Mouse (Mus musculus) liver, embryonic 16.5 days (tissue): ENCODE measurements around the gene Rnd2. TPM values are rescaled to one million over a fixed set of nuclear protein-coding genes. Genes with fewer than 3 reads are reported as not detected.
A peak's percentile ranks its signal among the peaks of the same experiment; 100 is the strongest.
"Not testable (repeated sequence)": the region's sequence is repeated elsewhere in the genome, so short reads cannot be mapped to it uniquely, and the experiment has no call there.

ENCODE experiments used
- ATAC-seq: fragments of 200-750 bp; cut with Nextera tagmentation; 2 replicates; pipeline ENCODE4 v1.8.0; 2017; ENCODE audit warnings: low read depth, mild to moderate bottlenecking, moderate number of reproducible peaks, moderate library complexity
- H3K27ac ChIP-seq: fragments of 300-500 bp; sonication (generic); 2 replicates; pipeline ENCODE4 v1.5.1; 2014; ENCODE audit warnings: mild to moderate bottlenecking, low read length
- H3K27me3 ChIP-seq: fragments of 300-500 bp; sonication (generic); 2 replicates; pipeline ENCODE4 v1.6.1; 2014; ENCODE audit warnings: low read depth, low read length, mixed read lengths; ENCODE audit not compliant: control insufficient read depth, insufficient read depth
- H3K36me3 ChIP-seq: fragments of 300-500 bp; sonication (generic); 2 replicates; pipeline ENCODE4 v1.6.1; 2014; ENCODE audit warnings: mild to moderate bottlenecking; ENCODE audit not compliant: control insufficient read depth, insufficient read depth
- H3K4me1 ChIP-seq: fragments of 300-500 bp; sonication (generic); 2 replicates; pipeline ENCODE4 v1.6.1; 2014; ENCODE audit warnings: low read depth, low read length, mixed read lengths; ENCODE audit not compliant: control insufficient read depth
- H3K4me2 ChIP-seq: fragments of 300-500 bp; sonication (generic); 2 replicates; pipeline ENCODE4 v1.6.1; 2014; ENCODE audit warnings: low read depth, low read length, mixed read lengths
- H3K4me3 ChIP-seq: fragments of 300-500 bp; sonication (generic); 2 replicates; pipeline ENCODE4 v1.5.1; 2014; ENCODE audit warnings: low read depth, mild to moderate bottlenecking, low read length
- H3K9ac ChIP-seq: fragments of 300-500 bp; sonication (generic); 2 replicates; pipeline ENCODE4 v1.6.1; 2014; ENCODE audit warnings: low read depth, low read length
- H3K9me3 ChIP-seq: fragments of 300-500 bp; sonication (generic); replicated peaks from 2 replicates; pipeline ENCODE4 v1.6.1; 2016; ENCODE audit warnings: low read length; ENCODE audit not compliant: control insufficient read depth
- WGBS: fragments of 180-500 bp; shearing (Covaris S2); extraction: QIAGEN DNeasy Blood & Tissue Kit; methylation state at CpG from one replicate; pipeline ENCODE4 v1.1.7; 2014; ENCODE audit not compliant: insufficient replicate concordance; 5-methylcytosine and 5-hydroxymethylcytosine counted together
- polyA plus RNA-seq: library from polyadenylated mRNA; unstranded; fragments of >200 nt; fragmentation: Nextera tagmentation; extraction: Ambion mirVana; gene quantifications from 2 replicates; pipeline ENCODE4 v1.2.1, GENCODE M21; 2015

The Rnd2 gene
- polyA plus RNA-seq, 1 experiment from 2014 or later, result 1.7 TPM

GRCm38 (mm10) chr11:101470206-101470605, 5.4 kb downstream of the Rnd2 start:
- peaks cover 41% of the 10 kb centered on the region for H3K27me3 ChIP-seq

GRCm38 (mm10) chr11:101471926-101472325, 7.1 kb downstream of the Rnd2 start:
- H3K27me3 ChIP-seq, result peaks cover 27% of the 10 kb centered on the region
- ATAC-seq, result no peak
- 58% methylated on average over 3 of the region's 3 CpGs for WGBS

More at GRCm38 (mm10) chr11:101470206-101470605, 5.4 kb downstream of the Rnd2 start:
- Histone ChIP-seq H3K9me3 (no peaks in the 10 kb centered on the region), H3K27ac (no peak overlapping the region), H3K4me1 (peaks cover 28% of the 10 kb centered on the region), H3K36me3 (no peaks in the 10 kb centered on the region), H3K9ac (no peak overlapping the region), H3K4me2 (no peak overlapping the region), H3K4me3 (no peak overlapping the region)
- WGBS, result 77% methylated on average over 7 of the region's 7 CpGs
- ATAC-seq, result no peak

GRCm38 (mm10) chr11:101472336-101472735, 7.5 kb downstream of the Rnd2 start:
- Histone ChIP-seq H3K9ac (no peak overlapping the region), H3K27me3 (peaks cover 23% of the 10 kb centered on the region), H3K4me2 (no peak overlapping the region), H3K4me3 (no peak overlapping the region), H3K36me3 (no peaks in the 10 kb centered on the region), H3K9me3 (no peaks in the 10 kb centered on the region), H3K27ac (no peak overlapping the region), H3K4me1 (peaks cover 11% of the 10 kb centered on the region)
- no peak for ATAC-seq
- 57% methylated on average over 7 of the region's 7 CpGs for WGBS

More at GRCm38 (mm10) chr11:101471926-101472325, 7.1 kb downstream of the Rnd2 start:
- Histone ChIP-seq H3K36me3 (no peaks in the 10 kb centered on the region), H3K9me3 (no peaks in the 10 kb centered on the region), H3K4me2 (no peak overlapping the region), H3K9ac (no peak overlapping the region), H3K4me3 (no peak overlapping the region), H3K4me1 (peaks cover 13% of the 10 kb centered on the region), H3K27ac (no peak overlapping the region)

DNA sequence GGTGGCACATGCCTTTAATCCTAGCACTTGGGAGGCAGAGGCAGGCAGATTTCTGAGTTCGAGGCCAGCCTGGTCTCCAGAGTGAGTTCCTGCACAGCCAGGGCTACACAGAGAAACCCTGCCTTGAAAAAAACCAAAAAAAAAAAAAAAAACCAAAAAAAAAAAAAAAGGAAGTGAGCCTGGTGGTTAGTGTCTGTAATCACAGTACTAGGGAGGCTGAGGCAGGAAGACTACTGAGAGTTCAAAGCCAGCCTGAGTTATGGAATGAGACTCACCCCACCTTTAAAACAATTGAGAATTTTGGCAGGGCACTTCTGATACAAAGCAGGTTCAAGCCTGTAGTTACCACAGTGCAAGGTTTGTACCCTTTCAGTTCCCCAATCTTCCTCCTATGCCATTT, 8.9 kb downstream of the Rnd2 start:
- H3K4me3 ChIP-seq, H3K9me3 ChIP-seq, H3K36me3 ChIP-seq, H3K9ac ChIP-seq, H3K27ac ChIP-seq, ATAC-seq, H3K4me1 ChIP-seq, H3K4me2 ChIP-seq, H3K27me3 ChIP-seq: not testable (repeated sequence)
- WGBS, result 47% methylated on average over 1 of the region's 1 CpGs

DNA sequence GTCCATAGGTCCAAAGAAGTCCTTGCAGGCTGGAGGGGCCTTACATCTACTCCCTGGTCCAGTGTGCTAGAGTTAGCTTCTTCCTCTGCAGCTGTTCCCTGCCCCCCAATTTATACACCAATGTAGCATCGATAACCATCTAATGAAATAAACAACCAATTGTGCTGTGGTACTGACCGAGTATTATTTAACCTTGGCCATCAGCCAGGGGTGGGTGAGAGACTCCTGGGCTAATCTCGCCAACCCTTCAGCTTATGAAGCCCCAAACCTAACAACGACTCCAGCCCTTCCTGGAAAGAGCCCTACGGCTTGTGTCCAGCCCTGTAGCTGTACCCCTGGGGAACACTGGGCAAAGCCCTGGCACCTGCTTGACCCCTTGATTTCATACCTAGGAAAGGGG, 9.5 kb downstream of the Rnd2 start:
- Histone ChIP-seq H3K4me1 (no peaks in the 10 kb centered on the region), H3K4me3 (no peak overlapping the region), H3K9me3 (no peaks in the 10 kb centered on the region), H3K27ac (no peak overlapping the region), H3K27me3 (peaks cover 4% of the 10 kb centered on the region; the same call in 1 of the 2 replicates), H3K9ac (no peak overlapping the region), H3K4me2 (no peak overlapping the region), H3K36me3 (no peaks in the 10 kb centered on the region)
- ATAC-seq, result no peak
- 64% methylated on average over 5 of the region's 5 CpGs for WGBS

DNA sequence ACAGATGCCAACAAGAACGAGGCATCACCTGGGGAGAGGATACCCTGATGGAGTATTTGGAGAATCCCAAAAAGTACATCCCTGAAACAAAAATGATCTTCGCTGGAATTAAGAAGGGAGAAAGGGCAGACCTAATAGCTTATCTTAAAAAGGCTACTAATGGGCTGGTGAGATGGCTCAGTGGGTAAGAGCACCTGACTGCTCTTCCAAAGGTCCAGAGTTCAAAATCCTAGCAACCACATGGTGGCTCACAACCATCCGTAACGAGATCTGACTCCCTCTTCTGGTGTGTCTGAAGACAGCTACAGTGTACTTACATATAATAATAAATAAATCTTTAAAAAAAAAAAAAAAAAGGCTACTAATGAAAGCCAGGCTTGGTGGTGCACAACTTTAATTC, 11.6 kb downstream of the Rnd2 start:
- WGBS, result 71% methylated on average over 4 of the region's 4 CpGs
- not testable (repeated sequence) for H3K9me3 ChIP-seq, H3K9ac ChIP-seq, ATAC-seq, H3K4me3 ChIP-seq, H3K4me2 ChIP-seq, H3K27me3 ChIP-seq, H3K36me3 ChIP-seq, H3K4me1 ChIP-seq, H3K27ac ChIP-seq

DNA sequence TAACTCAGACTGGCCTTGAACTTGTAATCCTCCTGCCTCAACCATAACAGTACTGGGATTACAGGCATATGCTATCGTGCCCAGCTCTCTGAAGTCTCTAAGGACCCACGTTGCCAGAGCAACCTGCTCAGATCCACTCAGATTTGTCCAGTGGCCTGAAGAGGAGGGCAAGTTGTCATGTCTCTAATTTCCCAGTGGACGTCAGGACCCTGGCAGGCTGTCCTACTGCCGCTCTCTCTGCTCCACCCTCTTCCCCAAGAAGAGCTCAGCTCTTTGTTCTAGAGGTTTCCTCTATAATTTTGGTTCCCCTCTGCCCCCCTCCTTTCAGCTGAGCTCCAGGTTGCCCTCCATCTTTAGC, 12.4 kb downstream of the Rnd2 start:
- no peak overlapping the region for H3K4me2 ChIP-seq
- H3K36me3 ChIP-seq, result no peaks in the 10 kb centered on the region
- H3K27ac ChIP-seq, result no peak overlapping the region
- no peaks in the 10 kb centered on the region for H3K9me3 ChIP-seq
- ATAC-seq, result no peak
- peaks cover 3% of the 10 kb centered on the region for H3K4me1 ChIP-seq
- no peaks in the 10 kb centered on the region; the same call in 1 of the 2 replicates for H3K27me3 ChIP-seq
- WGBS, result 55% methylated on average over 4 of the region's 4 CpGs
- no peak overlapping the region for H3K4me3 ChIP-seq
- H3K9ac ChIP-seq, result no peak overlapping the region

GRCm38 (mm10) chr11:101477552-101478211, 12.9 kb downstream of the Rnd2 start:
- Histone ChIP-seq H3K4me3 (no peak overlapping the region), H3K36me3 (no peaks in the 10 kb centered on the region), H3K4me2 (no peak overlapping the region), H3K9me3 (no peaks in the 10 kb centered on the region), H3K27ac (no peak overlapping the region), H3K4me1 (peaks cover 3% of the 10 kb centered on the region), H3K9ac (no peak overlapping the region), H3K27me3 (no peaks in the 10 kb centered on the region; the same call in 1 of the 2 replicates)
- ATAC-seq, result no peak
- 63% methylated on average over 10 of the region's 10 CpGs for WGBS

- Histone ChIP-seq H3K27ac (no peak overlapping the region), H3K27me3 (no peaks in the 10 kb centered on the region), H3K9ac (no peak overlapping the region), H3K4me1 (peaks cover 9% of the 10 kb centered on the region), H3K4me2 (peak overlapping the region; percentile 38), H3K4me3 (no peak overlapping the region), H3K9me3 (no peaks in the 10 kb centered on the region), H3K36me3 (no peaks in the 10 kb centered on the region)
- 39% methylated on average over 18 of the region's 18 CpGs for WGBS
- ATAC-seq, result no peak
Observed at GRCm38 (mm10) chr11:101479171-101479635, 14.4 kb downstream of the Rnd2 start.
